Mouse (Mus musculus) frontal cortex, adult 2 months (tissue): ENCODE results near the gene Shc2. TPM values are rescaled to one million over a fixed set of nuclear protein-coding genes. Genes with fewer than 3 reads are reported as not detected.
A peak's percentile ranks its signal among the peaks of the same experiment; 100 is the strongest.

Source experiments
- DNase-seq, 2 experiments: peaks; one replicate each; pipeline ENCODE4 v3.0.0; 2022; ENCODE audit warnings: low spot score in 1 of 2; ENCODE audit errors: extremely low spot score in 1 of 2
- polyA plus RNA-seq: library from polyadenylated mRNA; depleted of rRNA; stranded (reverse); fragments of >200 nt; gene quantifications from 2 replicates; pipeline ENCODE4 v1.2.3, GENCODE M21; 2012

Gene Shc2
- polyA plus RNA-seq, 1 experiment, result 63.1 TPM

- DNase-seq, result peak; percentile 89 to 97
Observed at GRCm38 (mm10) chr10:79668771-79669575, 31.3 kb upstream of the Shc2 start, which contains the start of gene Tpgs1. TSS of gene Tpgs1 (plus strand) at chr10:79669369.

GRCm38 (mm10) chr10:79668076-79668475 is 30.4 kb upstream of the Shc2 start:
- DNase-seq, result no peak

GRCm38 (mm10) chr10:79666493-79666892 is 28.8 kb upstream of the Shc2 start:
- no peak for DNase-seq

GRCm38 (mm10) chr10:79665051-79665450 is 27.3 kb upstream of the Shc2 start:
- DNase-seq, result no peak

GRCm38 (mm10) chr10:79664131-79664665 is 26.5 kb upstream of the Shc2 start, which contains the start of gene Madcam1:
TSS of gene Madcam1 (plus strand) at chr10:79664559.
- peak in 1 of 2 experiments; percentile 79 for DNase-seq

GRCm38 (mm10) chr10:79661861-79662260 is 24.1 kb upstream of the Shc2 start:
- no peak for DNase-seq

- DNase-seq, result no peak
Observed at GRCm38 (mm10) chr10:79660298-79660697, 22.6 kb upstream of the Shc2 start.

GRCm38 (mm10) chr10:79658829-79659228 is 21.1 kb upstream of the Shc2 start:
- DNase-seq, result no peak

- DNase-seq, result peak in 1 of 2 experiments; percentile 47
Observed at GRCm38 (mm10) chr10:79654946-79655395, 17.3 kb upstream of the Shc2 start.

GRCm38 (mm10) chr10:79652789-79653188 is 15.1 kb upstream of the Shc2 start:
- DNase-seq, result no peak

- peak in 1 of 2 experiments; percentile 91 for DNase-seq
Observed at GRCm38 (mm10) chr10:79649070-79649751, 11.5 kb upstream of the Shc2 start.

GRCm38 (mm10) chr10:79645711-79646110 is 8.0 kb upstream of the Shc2 start, which contains the start of gene Odf3l2:
TSS of gene Odf3l2 (minus strand) at chr10:79645738.
- DNase-seq, result no peak

GRCm38 (mm10) chr10:79638486-79639204 is 927 bp upstream of the Shc2 start:
- peak in 1 of 2 experiments; percentile 68 for DNase-seq

- DNase-seq, result no peak
Observed at GRCm38 (mm10) chr10:79636287-79636686, 1.4 kb downstream of the Shc2 start.

- DNase-seq, result peak in 1 of 2 experiments; percentile 64
Observed at GRCm38 (mm10) chr10:79633006-79633777, 4.5 kb downstream of the Shc2 start.

- peak; percentile 72 to 79 for DNase-seq
Observed at GRCm38 (mm10) chr10:79631432-79631831, 6.3 kb downstream of the Shc2 start.

- DNase-seq, result no peak
Observed at GRCm38 (mm10) chr10:79628377-79628776, 9.3 kb downstream of the Shc2 start.

- no peak for DNase-seq
Observed at GRCm38 (mm10) chr10:79626156-79626555, 11.6 kb downstream of the Shc2 start.

- DNase-seq, result no peak
Observed at GRCm38 (mm10) chr10:79625398-79625797, 12.3 kb downstream of the Shc2 start.

GRCm38 (mm10) chr10:79623950-79624349 is 13.8 kb downstream of the Shc2 start:
- DNase-seq, result no peak
